Mouse (Mus musculus): Measurements from ENCODE around the gene Cyp2d11.

Cyp2d11 gene

DNA sequence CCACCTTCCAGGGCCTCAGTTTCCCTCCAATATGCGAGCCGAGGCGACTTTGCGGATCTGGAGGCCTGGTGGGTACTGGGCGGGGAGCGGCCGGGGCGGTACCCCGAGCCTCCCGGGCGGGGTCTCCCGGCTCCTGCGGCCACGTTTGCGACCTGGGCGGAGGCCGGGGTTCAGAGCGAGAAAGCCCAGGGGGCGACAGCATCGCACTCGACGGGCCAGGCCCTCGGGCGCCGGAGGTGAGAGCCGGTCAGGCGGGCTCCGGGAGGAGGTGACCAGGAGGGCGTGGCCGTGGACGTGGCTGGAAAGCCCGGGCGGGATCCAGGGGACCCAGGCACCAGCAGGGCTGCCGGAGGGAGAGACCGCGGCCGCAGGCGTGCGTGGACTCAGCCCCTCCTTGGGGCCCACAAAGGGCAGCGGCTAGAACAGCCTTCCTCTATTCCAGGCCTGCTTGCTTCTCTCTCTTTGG is 52.8 kb downstream of the Cyp2d11 start:
- in situ Hi-C loops (cut with MboI; ENCODE audit: low pct_unique_long_range_greater_than_20kb in 1 of 2, low sequenced_read_pairs in 2 of 2, unreplicated experiment in 1 of 2) = no loop called here

DNA sequence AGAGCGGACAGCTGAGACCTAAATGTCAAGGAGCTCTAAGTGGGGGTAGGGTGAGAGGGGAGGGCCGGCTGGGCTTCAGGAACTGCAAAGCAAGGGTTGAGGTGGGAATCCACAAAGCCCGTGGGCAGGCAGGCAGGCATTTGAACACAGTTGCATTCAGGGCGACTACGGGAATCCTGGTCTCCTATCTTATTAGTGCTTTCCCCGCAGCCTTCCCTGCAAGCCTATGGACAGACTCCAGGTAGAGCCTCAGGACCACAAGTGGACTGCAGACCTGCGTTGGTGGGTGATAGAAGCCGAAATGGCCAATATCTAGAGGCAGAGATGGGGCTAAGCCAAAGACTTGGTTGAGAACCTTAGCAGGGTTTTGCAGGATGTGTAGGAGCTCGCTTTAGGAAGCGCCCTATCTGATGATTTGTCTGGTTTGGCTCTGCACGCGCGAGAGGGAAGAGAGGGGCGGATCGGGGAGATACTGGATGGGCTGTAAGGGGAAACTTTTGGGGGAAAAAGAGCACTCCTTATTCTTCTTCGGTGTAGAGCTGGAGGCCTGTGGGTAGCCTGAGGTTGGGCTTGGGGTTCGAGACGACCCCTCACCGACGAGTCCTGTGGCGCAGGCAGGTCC is 53.3 kb downstream of the Cyp2d11 start:
- in situ Hi-C loops (cut with MboI; ENCODE audit: low pct_unique_long_range_greater_than_20kb in 1 of 2, low sequenced_read_pairs in 2 of 2, unreplicated experiment in 1 of 2) = no loop called here

DNA sequence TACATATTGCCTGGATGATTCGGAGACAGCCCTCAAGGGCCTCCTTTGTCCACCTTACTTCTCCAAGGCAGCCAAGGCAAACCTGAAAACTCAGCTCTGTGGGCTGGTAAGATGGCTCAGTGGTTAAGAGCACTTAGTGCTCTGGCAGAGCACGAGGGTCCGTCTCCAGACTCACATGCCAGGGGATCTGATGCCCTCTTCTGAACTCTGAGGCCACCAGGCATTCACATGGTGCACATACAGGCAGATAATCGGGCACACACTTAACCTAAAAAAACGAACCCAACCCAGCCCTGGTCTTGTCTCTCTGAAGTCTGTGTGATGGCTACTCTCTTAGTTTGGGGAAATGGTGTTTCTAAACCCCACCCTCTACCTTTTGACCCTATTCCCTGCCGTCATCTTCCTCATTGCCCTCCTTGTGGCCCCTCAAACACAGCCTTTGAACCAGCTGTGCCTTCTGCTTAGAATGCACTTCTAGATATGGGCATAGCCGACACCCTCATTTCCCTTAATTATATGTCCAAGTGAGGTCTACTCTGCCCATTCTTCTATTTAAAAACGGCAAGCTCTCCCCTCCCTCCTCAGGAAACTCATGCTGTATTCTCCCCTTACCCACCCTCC is 54.1 kb downstream of the Cyp2d11 start:
- in situ Hi-C loops (cut with MboI; ENCODE audit: low pct_unique_long_range_greater_than_20kb in 1 of 2, low sequenced_read_pairs in 2 of 2, unreplicated experiment in 1 of 2) = no loop called here

Data from mouse embryonic stem cell (cell line).